Mouse (Mus musculus) embryonic stem cell, embryonic (primary cell): ENCODE measurements around the gene Angptl8.

Experiments
- CTCF ChIA-PET, 4 experiments: fragments of 300-600 bp in 2 of 4; fragments of 350-600 bp in 2 of 4; sonication (Branson Sonifier 250); formaldehyde crosslinking; loops; one replicate each; lab custom pipeline; 2022; ENCODE audit warnings: inconsistent platforms in 2 of 4; lab: Charles Lee
- POLR2A ChIA-PET, 4 experiments: fragments of 300-600 bp in 2 of 4; fragments of 350-600 bp in 2 of 4; sonication (Branson Sonifier 250); formaldehyde crosslinking; loops; one replicate each; lab custom pipeline; 2022; ENCODE audit warnings: antibody characterized with exemption in 4 of 4, inconsistent platforms in 1 of 4; lab: Charles Lee

Gene Angptl8

DNA sequence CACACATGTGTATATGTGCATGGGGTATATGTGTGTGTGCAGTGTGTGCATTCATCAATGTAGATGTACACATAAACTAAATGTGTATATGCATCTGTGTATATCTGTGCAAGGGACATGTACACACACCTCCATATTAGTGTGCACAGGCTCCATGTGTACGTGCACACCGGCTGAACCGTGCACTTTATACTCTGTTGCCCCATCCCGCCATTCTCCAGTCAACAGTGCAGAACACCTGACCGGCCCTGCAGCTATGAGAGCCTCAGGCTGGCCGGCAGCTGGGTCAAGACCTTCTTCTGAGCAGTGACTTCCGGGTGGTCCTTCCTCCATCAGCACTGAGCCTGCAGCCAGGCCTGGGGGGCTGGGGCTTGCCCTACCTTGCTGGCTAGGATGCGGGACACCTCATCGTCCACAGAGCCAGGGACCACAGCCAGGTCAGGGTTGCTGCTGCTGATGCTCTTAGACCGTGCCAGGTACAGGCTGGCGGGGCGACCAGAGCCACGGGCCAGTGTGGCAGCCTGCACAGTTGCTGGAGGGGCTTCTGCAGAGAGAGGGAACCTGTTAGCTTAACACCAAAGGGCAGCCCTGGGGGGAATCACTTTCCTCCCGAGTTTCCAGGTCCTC, 5.4 kb upstream of the Angptl8 start:
- CTCF ChIA-PET: no interaction called here
- POLR2A ChIA-PET: interaction anchor here in 2 of 4 experiments (0.6 to 1.7 kb wide), 4 partner anchors 9 to 90 kb away, joined by 3 to 7 read pairs (median 3); no protein-coding TSS in a partner anchor

DNA sequence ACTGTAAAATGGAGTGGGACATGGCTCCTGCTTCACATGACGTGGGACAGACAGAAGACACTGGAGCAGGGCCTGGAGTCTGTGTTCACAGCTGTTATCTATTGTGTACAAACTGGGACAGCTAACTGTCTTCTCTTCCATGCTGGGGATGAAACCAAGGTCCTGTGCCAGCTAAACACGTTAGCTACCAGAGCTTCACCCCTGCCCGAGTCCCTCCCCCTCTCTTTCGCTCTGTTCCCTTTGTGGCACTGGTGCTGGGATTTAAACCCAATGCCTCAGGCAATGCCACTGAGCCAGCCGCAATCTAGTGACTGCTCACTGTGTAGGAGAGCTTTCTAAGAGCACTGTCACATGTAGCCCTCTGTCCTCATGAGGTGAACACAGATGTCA, 4.9 kb upstream of the Angptl8 start:
- ChIA-PET CTCF (no interaction called here), POLR2A (interaction anchor here in 2 of 4 experiments (0.5 to 1.7 kb wide), 3 partner anchors 9 to 19 kb away, joined by 3 to 7 read pairs (median 4); no protein-coding TSS in a partner anchor)

DNA sequence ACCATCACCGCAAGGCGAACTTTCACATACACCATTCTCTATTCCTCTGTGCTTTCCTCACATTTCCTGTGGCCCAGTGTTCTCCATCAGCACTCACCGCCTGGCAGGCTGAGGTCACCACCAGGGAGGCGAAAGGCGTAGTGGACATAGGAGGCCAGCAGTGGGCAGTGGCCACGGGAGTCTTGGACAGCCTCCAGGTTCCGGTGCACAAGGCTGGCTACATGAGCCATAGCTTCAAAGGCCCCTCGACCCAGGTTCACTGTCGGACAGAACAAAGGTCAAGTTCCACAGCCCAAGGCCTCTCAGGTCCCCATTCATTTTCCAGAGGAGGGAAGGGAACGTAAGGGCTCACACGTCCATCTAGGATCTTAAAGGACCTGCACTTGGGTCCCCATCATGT, 4.4 kb upstream of the Angptl8 start:
- ChIA-PET CTCF (no interaction called here), POLR2A (interaction anchor here in 3 of 4 experiments (0.5 to 2.5 kb wide), 7 partner anchors 9 to 285 kb away, joined by 3 to 7 read pairs (median 4); no protein-coding TSS in a partner anchor)

DNA sequence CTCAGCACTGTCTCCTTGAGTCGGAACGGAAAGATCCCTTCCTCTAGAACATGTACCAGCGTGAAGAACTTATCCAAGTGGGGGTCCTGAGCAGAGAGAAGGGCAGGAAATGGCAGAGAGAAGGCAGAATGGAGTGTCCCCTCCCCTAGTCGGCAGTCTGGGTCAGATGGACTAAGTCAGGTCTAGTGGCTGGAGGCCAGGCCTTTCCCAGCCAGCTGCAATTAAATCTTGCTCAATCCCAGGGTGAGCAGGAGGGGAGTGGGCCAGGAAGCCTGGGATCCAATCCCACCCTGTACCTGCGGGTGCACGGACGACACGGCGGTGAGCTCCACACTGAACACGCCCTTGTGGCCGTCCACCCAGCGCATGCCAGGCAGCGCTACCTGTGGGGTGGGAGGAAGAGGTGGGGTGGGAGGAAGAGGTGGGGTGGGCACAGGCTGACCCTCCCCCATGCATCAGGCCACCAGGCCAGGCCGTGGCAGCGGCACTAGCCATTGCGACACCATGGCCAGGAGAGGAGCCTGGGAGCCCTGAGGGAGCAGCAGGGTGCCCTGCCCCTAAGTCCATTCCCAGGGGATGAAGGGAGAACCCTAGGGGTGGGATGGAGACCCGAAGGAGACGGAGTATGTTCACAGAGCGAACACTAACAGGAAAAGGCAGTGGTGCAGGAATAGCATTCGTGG, 3.6 kb upstream of the Angptl8 start:
- ChIA-PET POLR2A (interaction anchor here in 3 of 4 experiments (0.6 to 5.0 kb wide), 14 partner anchors 7 to 592 kb away, joined by 3 to 41 read pairs (median 4); partner anchors contain the start of genes Keap1 (in 1 of the 3) and Ldlr (in 1 of the 3)), CTCF (interaction anchor here in 1 of 4 experiments (0.6 kb wide), 1 partner anchor 60 kb away, joined by 3 read pairs; no protein-coding TSS in a partner anchor)

DNA sequence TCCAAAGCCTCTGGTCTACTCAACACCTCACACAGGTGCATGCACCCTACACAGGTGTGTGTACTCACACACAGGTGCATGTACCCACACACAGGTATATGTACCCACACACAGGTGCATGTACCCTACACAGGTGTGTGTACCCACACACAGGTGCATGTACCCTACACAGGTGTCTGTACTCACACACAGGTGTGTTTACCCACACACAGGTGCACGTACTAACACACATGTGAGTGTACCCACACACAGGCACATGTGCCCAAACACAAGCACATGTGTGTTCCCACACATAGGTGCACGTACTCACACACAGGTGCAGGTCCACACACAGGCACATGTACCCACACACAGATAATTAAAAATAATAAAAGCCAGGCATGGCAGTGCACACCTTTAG, 2.4 kb downstream of the Angptl8 start:
- ChIA-PET CTCF (interaction anchor here in 1 of 4 experiments (1.2 kb wide), 1 partner anchor 574 kb away, joined by 9 read pairs; the partner anchor contains the start of gene 9530077C05Rik), POLR2A (no interaction called here)

DNA sequence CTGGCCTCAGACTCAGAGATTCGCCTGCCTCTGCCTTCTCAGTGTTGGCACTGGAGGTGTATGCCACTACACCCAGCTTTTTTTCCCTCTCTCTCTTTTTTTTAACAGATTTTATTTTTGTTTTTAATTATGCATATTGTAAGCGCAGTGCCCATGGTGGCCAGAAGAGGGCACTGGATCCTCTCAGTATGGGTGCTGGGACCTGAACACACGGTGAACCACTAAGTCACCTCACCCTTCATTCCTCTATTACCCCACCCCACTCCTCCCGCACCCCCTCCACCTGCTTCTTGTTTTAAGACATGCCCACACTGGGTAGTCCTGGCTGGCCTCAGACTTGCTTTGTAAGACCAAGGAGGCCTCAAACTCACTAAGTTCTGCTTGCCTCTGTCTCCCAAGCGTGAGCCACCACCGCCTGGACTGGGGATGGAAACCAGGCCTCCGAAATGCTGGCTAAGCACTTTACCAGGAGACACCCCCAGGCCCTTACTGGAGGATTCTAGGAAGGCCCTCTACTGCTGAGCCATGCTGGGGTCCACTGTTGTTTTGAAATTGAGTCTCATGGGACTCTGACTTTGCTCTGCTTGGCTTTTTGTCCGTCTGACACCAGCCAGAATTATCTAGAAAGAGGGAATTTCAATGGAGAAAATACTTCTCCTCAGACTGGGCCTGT, 4.9 kb downstream of the Angptl8 start:
- ChIA-PET CTCF (interaction anchor here in 3 of 4 experiments (0.6 to 1.2 kb wide), 8 partner anchors 26 to 239 kb away, joined by 3 to 5 read pairs (median 4); no protein-coding TSS in a partner anchor), POLR2A (interaction anchor here in 3 of 4 experiments (0.7 to 1.7 kb wide), 13 partner anchors 8 to 70 kb away, joined by 3 to 7 read pairs (median 3); partner anchors contain the start of gene Kank2 (in 1 of the 3))

- ChIA-PET POLR2A (interaction anchor here in 3 of 4 experiments (0.6 to 0.9 kb wide), 6 partner anchors 11 to 674 kb away, joined by 3 to 4 read pairs (median 3); partner anchors contain the start of genes Dock6 (in 1 of the 3) and Smarca4 (in 1 of the 3)), CTCF (interaction anchor here in 1 of 4 experiments (0.6 kb wide), 1 partner anchor 240 kb away, joined by 4 read pairs; no protein-coding TSS in a partner anchor)
Measured at GRCm38 (mm10) chr9:21841340-21841739, 6.0 kb downstream of the Angptl8 start.

DNA sequence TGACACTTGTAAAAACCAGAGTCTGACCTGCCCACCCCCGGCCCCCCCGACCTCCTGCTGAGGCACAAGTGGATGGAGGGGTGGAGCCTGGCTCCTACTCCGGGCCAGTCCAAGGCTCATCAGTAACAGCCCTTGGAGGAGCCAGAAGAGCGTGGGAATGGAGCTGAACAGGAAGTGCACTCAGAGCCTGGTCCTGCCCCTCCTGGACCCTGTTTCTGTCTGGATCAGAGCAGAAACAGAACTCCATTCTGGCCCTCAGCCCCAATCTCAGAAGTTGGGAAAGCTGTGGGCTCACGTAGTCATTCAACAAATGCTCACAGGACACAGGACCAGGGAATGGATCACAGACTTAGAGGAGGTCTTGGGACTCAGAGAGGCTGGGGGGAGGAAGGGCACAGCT, 7.1 kb downstream of the Angptl8 start:
- CTCF ChIA-PET: interaction anchor here in 1 of 4 experiments (0.6 kb wide), 1 partner anchor 97 kb away, joined by 3 read pairs; no protein-coding TSS in a partner anchor
- POLR2A ChIA-PET: interaction anchor here in 3 of 4 experiments (0.8 to 1.2 kb wide), 7 partner anchors 9 to 226 kb away, joined by 3 to 4 read pairs (median 3); partner anchors contain the start of genes Dock6 (in 1 of the 3) and Smarca4 (in 1 of the 3)

GRCm38 (mm10) chr9:21843086-21843485, 7.8 kb downstream of the Angptl8 start:
- POLR2A ChIA-PET: interaction anchor here in 3 of 4 experiments (0.5 to 1.2 kb wide), 4 partner anchors 10 to 108 kb away, joined by 3 read pairs; no protein-coding TSS in a partner anchor

GRCm38 (mm10) chr9:21845381-21846080, 10.2 kb downstream of the Angptl8 start:
- CTCF ChIA-PET: interaction anchor here (0.6 to 1.6 kb wide), 6 partner anchors 10 to 457 kb away, joined by 3 to 12 read pairs (median 4); no protein-coding TSS in a partner anchor
- POLR2A ChIA-PET: interaction anchor here (0.7 to 2.2 kb wide), 8 partner anchors 13 to 122 kb away, joined by 3 to 4 read pairs (median 4); partner anchors contain the start of gene Ldlr (in 1 of the 4)

More at GRCm38 (mm10) chr9:21843086-21843485, 7.8 kb downstream of the Angptl8 start:
- CTCF ChIA-PET: interaction anchor here in 1 of 4 experiments (0.6 kb wide), 1 partner anchor 98 kb away, joined by 3 read pairs; no protein-coding TSS in a partner anchor

DNA sequence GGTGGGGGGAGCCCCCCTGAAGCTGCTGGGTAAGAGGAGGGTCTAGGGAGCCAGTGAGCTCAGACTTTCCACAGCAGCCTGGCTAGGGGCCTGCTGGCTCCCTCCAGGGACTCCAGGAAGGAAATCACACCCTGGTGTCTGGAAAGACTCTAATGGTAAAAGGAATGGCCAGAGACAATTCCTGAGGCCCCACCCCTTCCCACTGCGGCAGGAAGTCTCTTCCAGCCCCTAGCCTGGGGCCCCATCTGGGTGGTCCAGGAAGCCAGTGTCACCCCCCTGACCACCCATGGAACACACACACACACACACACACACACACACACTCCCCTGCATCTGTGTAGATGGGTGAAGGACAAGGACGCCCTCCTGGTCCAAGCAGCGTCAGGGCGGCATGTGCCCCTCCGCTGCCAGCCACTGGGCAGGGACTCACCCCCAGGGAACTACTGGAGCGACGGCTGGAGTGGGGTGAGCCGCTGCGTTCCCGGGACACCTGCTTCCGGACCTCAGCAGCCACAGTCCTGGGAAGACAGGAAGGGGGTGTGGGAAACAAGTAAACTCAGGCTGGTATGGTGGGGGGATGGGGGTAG, 11.5 kb downstream of the Angptl8 start:
- ChIA-PET CTCF (interaction anchor here in 2 of 4 experiments (0.7 to 1.6 kb wide), 3 partner anchors 24 to 291 kb away, joined by 3 to 5 read pairs (median 4); no protein-coding TSS in a partner anchor), POLR2A (interaction anchor here in 3 of 4 experiments (0.5 to 3.6 kb wide), 12 partner anchors 14 to 208 kb away, joined by 3 to 21 read pairs (median 4); partner anchors contain the start of genes Ldlr (in 2 of the 3), Ccdc159 (in 1 of the 3) and Tmem205 (in 1 of the 3))

GRCm38 (mm10) chr9:21847425-21847824, 12.1 kb downstream of the Angptl8 start:
- POLR2A ChIA-PET: interaction anchor here (0.7 to 3.6 kb wide), 22 partner anchors 8 to 242 kb away, joined by 3 to 31 read pairs (median 4); partner anchors contain the start of genes Angptl8 (in 2 of the 4), Ccdc159 (in 1 of the 4), Kank2 (in 1 of the 4) and Ldlr (in 1 of the 4)

GRCm38 (mm10) chr9:21847926-21848325, 12.6 kb downstream of the Angptl8 start:
- POLR2A ChIA-PET: interaction anchor here (0.7 to 3.6 kb wide), 32 partner anchors 8 to 299 kb away, joined by 3 to 31 read pairs (median 4); partner anchors contain the start of genes Ldlr (in 3 of the 4), Angptl8 (in 2 of the 4), Ccdc159 (in 1 of the 4) and Kank2 (in 1 of the 4)
- CTCF ChIA-PET: interaction anchor here in 3 of 4 experiments (0.6 to 1.6 kb wide), 9 partner anchors 9 to 486 kb away, joined by 3 to 7 read pairs (median 4); partner anchors contain the start of gene Rab3d (in 1 of the 3)

More at GRCm38 (mm10) chr9:21847425-21847824, 12.1 kb downstream of the Angptl8 start:
- CTCF ChIA-PET: interaction anchor here in 3 of 4 experiments (0.6 to 1.6 kb wide), 7 partner anchors 9 to 485 kb away, joined by 3 to 7 read pairs (median 4); partner anchors contain the start of gene Rab3d (in 1 of the 3)

DNA sequence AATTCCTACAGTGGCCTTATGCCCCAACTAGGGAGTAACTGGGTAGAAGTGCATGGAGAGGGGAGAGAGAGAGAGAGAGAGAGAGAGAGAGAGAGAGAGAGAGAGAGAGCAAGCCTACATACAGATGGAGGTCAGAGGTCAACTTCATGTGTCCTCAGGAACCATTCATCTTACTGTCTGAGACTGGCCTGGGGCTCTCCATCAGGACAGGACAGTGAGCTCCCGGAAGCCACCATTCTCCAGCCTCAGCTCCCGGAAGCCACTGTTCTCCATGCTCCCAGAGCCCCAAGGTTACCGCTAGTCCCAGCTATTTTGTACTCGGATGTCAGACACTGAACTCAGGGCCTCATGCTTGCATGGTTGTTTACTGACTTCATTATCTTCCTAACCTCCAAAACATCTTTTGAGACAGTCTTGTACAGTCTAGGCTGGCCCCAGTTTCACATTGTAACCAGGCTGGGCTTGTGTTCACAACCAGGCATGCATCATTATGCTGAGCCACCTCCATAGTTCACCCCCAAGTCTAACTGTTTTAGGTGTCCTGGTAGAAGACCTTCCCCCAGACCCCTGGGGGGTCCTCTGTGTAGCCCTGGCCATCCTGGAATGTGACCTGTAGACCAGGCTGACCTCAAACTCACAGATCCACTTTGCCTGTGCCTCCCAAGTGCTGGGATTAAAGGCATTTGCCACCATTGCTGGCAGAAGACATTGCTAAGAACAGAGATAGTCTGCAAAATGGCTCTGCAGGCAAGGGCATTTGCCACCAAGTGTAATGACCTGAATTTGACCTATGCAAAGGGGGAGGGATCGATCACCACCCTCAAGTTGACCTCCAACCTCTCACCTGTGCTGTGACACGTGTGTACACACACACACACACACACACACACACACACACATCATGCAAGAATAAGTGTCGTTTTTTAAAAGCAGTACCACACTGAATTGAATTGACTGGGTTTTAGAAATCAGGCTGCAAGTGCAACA, 14.7 kb downstream of the Angptl8 start:
- ChIA-PET CTCF (interaction anchor here in 2 of 4 experiments (0.7 kb wide), 3 partner anchors 90 to 409 kb away, joined by 4 to 6 read pairs (median 4); partner anchors contain the start of gene Spc24 (in 1 of the 2)), POLR2A (interaction anchor here (0.6 to 3.6 kb wide), 23 partner anchors 11 to 551 kb away, joined by 3 to 31 read pairs (median 4); partner anchors contain the start of genes Angptl8 (in 1 of the 4), Kank2 (in 1 of the 4), Ldlr (in 1 of the 4) and Spc24 (in 1 of the 4))

DNA sequence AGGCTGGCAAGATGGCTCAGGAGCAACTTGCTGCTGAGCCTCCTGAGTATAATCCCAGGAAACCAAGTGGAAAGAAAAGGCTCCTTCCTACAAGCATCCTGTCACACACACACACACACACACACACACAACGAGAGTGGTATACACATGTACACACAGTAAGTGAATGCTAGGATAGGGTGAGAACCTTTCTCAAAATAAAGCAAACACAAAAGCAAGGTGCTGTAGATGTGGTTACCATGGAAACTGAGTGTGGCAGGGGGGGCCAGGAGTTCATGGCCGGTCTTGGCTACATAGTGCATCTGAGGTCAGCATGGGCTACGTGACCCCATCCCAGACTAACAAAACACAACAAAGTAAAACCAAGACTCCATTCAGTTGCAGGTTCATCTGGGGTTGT, 15.8 kb downstream of the Angptl8 start:
- POLR2A ChIA-PET: no interaction called here
- CTCF ChIA-PET: no interaction called here
